Mouse (Mus musculus): Measurements from ENCODE around the gene Hecw2.

The Hecw2 gene

DNA sequence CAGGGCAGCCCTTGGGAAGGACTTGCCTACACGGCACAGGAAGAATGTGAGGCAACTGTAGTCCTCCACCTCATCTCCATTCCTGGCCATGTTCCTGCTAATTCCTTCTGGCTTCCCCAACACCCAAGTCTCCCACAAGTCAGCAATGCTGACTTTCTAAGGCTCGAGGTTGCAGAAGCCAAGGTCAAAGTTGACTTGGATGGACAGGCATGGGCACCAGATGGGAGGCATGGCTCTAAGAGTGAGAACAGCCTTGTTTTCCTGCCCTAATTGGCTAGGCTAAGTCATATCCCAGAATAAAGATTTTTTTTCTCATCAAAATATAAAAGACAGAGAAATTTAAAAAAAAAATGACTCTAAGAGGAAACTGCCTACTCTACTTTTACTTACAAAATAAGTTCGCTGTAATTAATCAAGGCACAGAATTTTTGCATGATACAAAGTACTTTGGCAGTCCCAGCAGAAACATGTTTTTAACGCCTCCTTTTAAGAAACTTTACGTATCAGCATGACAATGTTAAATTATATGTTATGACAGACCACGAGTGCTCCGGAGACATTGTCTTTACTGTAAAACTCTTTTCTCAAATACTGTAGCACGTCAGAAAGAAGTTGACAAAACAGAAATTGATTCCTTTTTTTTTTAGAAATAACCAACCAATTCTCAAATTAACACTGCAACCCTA lies 83.9 kb downstream of the Hecw2 start:
- no peak for DNase-seq

DNA sequence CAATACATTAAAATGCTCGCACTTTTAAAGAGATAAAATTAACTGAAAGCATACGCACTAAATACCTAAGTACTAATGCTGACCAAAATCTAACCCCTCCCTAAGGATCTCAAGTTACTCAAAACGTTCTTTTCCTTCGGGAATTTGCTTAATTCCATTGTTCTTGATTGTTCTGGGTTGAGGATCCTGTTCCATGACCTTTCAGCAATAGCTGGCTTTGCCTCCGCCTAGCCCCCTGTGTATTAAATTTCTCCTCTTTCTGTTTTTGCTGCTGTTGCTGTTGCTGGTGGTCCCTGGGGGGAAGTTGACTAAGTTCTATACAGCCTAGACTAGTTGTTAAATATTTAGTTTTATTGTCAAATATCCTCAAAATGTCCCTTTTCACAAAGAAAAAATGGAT lies 85.7 kb downstream of the Hecw2 start:
- DNase-seq: no peak

- no peak for DNase-seq
Measured at GRCm38 (mm10) chr1:54106756-54107155, 88.2 kb downstream of the Hecw2 start.

DNA sequence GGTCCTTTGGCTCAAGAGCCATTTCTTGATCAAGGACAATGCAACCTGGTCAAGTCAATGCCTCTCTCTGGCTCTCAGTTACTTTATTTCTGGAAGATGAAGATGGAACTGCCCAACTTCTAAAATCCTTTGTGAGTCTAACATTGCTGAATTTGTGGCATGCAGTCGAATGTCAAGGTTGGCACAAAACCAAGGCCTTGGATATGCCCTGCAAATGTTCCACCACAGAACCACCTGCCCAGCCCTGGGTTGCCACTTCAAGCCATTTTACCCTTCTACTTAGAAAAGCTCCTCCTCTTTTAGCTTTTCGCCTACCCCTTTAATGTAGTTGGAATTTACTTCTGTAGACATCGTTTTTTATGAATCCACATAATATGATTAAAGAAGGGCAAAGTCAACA lies 115.3 kb downstream of the Hecw2 start:
- DNase-seq: peak; percentile 33 to 45

GRCm38 (mm10) chr1:54074456-54074855 lies 120.5 kb downstream of the Hecw2 start:
- no peak for DNase-seq

- DNase-seq: no peak
Measured at GRCm38 (mm10) chr1:54070121-54070520, 124.8 kb downstream of the Hecw2 start.

GRCm38 (mm10) chr1:54068248-54068647 lies 126.7 kb downstream of the Hecw2 start:
- DNase-seq: no peak

- DNase-seq: no peak
Measured at GRCm38 (mm10) chr1:54065434-54065833, 129.5 kb downstream of the Hecw2 start.

- no peak for DNase-seq
Measured at GRCm38 (mm10) chr1:54061078-54061477, 133.9 kb downstream of the Hecw2 start.

GRCm38 (mm10) chr1:54059731-54060130 lies 135.2 kb downstream of the Hecw2 start:
- DNase-seq: no peak

- no peak for DNase-seq
Measured at GRCm38 (mm10) chr1:54052771-54053170, 142.2 kb downstream of the Hecw2 start.

DNA sequence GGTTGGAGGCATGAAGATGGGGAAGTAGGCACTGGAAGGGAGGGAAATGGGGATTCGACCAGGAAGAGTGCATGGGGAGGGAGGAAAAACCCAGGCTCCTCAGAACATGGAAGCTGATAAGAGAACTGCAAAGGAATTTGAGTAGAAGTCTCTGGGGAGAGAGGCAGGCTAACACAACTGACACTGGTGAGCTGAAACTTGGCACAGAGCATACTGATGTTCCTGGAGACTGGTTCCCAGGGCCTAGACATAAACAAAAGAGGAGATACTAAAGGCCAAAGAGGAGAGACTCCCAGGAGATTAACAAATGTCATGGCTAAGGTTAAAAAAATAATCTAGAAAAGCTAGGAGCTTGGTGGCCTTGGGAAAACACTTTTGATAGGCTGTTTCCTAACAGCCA lies 148.0 kb downstream of the Hecw2 start:
- DNase-seq: no peak

GRCm38 (mm10) chr1:54039062-54039461 lies 155.9 kb downstream of the Hecw2 start:
- DNase-seq: peak; percentile 59 to 64

DNA sequence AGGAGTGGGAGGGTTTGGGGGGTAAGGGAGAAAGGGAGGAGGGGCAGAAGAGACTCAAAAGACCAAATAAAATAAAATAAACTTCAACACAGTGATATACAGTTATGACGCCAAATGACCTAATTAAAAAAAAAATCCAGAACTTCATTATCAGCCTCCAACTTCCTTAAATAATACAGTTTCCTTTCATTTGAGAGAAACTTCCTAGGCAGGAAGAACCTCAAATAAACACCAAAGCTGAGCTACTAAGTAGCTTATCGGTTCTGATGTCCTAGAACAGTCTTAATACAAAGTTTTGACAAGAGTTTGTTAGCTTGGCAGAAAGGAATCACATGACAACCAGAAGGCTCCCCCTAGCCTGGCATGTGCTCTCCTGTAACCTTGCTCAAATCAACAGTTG lies 177.3 kb downstream of the Hecw2 start:
- no peak for DNase-seq

DNA sequence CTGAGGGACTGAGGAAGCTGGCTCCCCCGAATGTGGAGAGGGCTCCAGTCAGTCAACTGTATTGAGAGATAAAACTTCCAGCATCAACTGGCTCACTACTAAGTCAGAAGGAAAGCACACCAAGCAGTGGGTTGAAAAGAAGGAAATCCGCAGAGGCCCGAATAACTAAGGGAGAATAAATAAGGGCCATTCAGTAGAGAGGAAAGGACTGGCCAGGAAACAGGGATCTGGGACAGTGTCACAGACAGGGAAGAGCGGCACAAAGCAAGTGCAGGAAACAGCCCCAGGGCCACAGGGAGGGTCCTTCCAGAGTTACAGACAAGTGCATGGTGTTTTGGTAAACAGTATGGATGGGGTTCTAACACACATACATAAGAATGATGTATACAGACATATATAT lies 179.2 kb downstream of the Hecw2 start:
- DNase-seq: no peak

- no peak for DNase-seq
Measured at GRCm38 (mm10) chr1:54012414-54012813, 182.6 kb downstream of the Hecw2 start.

GRCm38 (mm10) chr1:54009418-54010064 lies 185.4 kb downstream of the Hecw2 start:
- DNase-seq: no peak

DNA sequence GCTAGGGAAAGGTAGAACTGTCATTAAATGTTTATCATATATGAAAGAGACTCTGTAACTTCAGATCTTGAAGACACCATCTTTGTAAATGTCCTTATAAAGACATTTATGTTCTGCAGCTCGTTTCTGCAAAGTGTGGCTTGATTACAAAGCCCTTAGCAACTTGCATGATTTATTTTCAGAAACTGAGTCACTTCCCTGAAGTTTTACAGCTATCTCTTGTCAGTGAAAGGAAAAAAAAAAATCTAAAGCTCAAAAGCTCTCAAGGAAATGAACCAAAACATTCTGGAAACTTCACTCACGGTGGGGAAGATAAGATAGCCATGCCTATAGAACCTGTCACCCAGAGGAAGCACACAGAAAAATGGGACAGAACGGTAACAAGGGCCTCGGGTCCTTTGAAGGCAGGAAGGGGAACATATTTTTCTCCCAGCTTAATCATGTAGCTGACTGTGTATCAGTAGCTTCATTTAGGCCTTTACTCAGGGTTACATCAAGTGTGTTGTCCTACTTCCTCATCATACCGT lies 189.0 kb downstream of the Hecw2 start:
- DNase-seq: no peak

GRCm38 (mm10) chr1:54003288-54003687 lies 191.7 kb downstream of the Hecw2 start:
- no peak for DNase-seq

DNA sequence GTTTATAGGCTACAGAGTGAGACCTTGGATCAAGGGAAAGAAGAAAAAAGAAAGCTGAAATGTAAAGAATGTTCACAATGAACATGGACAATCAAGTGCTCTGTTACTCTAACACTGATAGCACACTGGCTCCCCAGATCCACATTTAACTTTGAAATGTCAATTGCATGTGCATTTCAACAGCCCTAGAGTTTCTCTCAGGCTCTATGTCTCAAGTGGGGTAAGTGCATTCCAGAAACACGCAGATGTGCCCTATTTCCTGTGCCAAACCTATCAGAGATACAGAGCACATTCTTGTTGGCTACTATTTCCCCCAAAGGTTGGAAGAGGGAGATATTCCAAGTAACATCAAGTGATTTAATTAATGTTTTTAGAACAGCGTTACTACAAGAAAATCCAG lies 192.9 kb downstream of the Hecw2 start:
- no peak for DNase-seq

DNA sequence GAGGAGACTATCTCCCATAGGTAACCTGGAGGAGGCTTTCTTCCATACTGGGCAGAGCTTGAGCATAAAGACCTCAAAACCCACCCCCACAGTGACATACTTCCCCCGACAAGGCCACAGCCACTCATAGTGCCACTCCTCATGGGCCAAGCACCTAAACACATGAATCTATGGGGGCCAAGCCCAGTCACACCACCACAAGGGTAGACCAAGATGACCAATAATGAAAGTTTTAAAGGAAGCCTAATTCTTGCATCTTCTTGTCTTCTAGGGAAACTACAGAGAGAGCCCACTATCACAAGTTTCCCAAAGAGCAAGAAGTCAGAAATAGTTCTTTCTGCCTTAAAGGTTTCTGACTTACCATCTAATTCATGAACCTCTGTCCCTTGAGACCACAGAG lies 197.7 kb downstream of the Hecw2 start:
- no peak for DNase-seq

GRCm38 (mm10) chr1:53986185-53986892 lies 208.6 kb downstream of the Hecw2 start:
- no peak for DNase-seq

DNA sequence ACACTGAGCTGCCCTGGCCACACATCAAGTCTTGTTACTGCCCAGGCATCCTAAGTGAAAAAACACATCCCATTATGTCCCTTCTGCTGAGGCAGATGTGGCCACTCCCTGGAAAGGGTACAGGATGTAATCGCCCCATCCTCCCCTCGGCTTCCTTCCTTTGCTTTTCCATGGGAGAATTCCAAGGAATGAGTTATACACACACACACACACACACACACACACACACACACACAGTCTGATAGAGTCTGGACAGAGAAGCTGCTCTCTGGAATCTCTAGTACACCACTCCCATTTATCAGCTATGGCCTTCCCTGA lies 216.5 kb downstream of the Hecw2 start:
- peak in 1 of 2 experiments; percentile 12 for DNase-seq

Measured in cerebellum, postnatal 14 days (tissue).